Mouse (Mus musculus): Measurements from ENCODE around the gene Polr2j. TPM values are rescaled to one million over a fixed set of nuclear protein-coding genes. Genes with fewer than 3 reads are reported as not detected.

The Polr2j gene
- total RNA-seq (2022) = 10 to 100 TPM; 73.1 to 88.1 (median 78.9) TPM

- peak; percentile 97 for DNase-seq (ENCODE audit: low spot score)
These were observed at the start of gene Polr2j for GRCm38 (mm10) chr5:136115891-136116783. Gene Polr2j (plus strand): TSS chr5:136116631.

GRCm38 (mm10) chr5:136069411-136069810 lies 47.0 kb upstream of the Polr2j start:
- DNase-seq (ENCODE audit: low spot score) = no peak

DNA sequence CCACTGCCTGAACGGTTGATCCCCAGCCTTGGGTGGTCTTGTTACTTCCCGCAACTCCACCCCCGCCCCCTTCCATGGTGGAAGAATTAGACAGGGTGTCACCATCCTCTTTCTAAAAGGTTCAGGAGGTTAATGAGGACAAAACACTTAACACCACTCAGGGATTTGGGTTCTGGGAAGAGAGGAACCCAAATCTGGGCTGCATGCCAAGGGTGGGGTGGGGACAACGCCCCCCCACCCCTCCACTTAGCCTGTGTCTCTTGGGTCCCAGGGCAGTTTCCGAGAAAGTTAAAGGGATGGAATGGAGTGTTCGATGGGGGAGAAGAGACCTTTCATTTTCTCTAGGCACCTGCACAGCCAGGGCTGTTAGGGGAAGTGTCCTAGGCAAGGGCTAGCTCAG lies 43.4 kb upstream of the Polr2j start:
- DNase-seq (ENCODE audit: low spot score) = no peak

- DNase-seq (ENCODE audit: low spot score) = no peak
These were observed 42.9 kb upstream of the Polr2j start for GRCm38 (mm10) chr5:136073526-136073925.

DNA sequence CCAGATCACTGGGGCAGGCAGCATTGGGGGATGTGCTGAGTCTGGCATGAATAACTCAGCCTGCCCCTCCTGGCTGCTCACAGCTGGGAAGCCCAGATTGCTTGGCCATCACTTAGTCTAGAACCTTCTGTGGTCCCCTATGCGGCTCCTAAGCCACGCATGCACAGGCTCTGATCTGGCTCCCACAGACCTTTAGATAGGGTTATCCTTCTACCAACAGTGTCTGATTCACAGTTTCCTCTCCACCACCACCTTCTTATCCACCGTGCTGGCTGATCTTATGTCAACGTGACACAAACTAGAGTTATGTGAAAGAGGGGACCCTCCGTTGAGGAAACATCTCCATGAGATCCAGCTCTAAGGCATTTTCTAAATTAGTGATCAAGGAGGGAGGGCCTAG lies 41.4 kb upstream of the Polr2j start:
- DNase-seq (ENCODE audit: low spot score) = no peak

- DNase-seq (ENCODE audit: low spot score) = no peak
These were observed 40.1 kb upstream of the Polr2j start for GRCm38 (mm10) chr5:136076284-136076683.

DNA sequence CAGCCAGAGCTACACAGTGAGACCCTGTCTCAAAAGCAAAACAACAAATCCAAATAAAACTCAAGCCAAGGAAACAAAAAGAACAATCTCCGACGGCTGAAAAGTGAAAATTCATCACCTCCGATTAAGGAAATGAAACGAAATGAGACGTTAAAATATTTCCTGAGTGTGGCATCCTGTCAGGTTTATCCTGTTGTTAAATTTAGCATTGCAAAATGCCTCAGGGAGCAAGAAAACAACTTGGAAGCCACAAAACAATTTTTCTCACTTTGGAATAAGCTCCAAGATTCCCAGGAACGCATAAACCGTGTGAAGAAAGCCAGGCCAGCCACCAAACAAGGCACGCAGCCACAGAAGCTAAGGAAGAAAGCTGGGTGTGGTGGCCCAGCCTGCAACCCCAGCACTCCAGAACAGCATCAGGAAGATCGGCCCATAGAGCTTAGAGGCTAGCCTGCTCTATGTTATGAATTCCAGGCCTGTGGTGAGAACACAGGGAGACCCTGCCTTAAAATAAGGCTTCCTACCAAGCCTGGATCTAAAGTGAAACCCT lies 39.4 kb upstream of the Polr2j start:
- peak; percentile 48 for DNase-seq (ENCODE audit: low spot score)

- no peak for DNase-seq (ENCODE audit: low spot score)
These were observed 38.3 kb upstream of the Polr2j start for GRCm38 (mm10) chr5:136078136-136078535.

- no peak for DNase-seq (ENCODE audit: low spot score)
These were observed 34.1 kb upstream of the Polr2j start for GRCm38 (mm10) chr5:136082345-136082744.

- DNase-seq (ENCODE audit: low spot score) = peak; percentile 92
These were observed 32.7 kb upstream of the Polr2j start, which contains the start of gene Rasa4 for GRCm38 (mm10) chr5:136083669-136084107. Gene Rasa4 (plus strand): TSS chr5:136083916.

DNA sequence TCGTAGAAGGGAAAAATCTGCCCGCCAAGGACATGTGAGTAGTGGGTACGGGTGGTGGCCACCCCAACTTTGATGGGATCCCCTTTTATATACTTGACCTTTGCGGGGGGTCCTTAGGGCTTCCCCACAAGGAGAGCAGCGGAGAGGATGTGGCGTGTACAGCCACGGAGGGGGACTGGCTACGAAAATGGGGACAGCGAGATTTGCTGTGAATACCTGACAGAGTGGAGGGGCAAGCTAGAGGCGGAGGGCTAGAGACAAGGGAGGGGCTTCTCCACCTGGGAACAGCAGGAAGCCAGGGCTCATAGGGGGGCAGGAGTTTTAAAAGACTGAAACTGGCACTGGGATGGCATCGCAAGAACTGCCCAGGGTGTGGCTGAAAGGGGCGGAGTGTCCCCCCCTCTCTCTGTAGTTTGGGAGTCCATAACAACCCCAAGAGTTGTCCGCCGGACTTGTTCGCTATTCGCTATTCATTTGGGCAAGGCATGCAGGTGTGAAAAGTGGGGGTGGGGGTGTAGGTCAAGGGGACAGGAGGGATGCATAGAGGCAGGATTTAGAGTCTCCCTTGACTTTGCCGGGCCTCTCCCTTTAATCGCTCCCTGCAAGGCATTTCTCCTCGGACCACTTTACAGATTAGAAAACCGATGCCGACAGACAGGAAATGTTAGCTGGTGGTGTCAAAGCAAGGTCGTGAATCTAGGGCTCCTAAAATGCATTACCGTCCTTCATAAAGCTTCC lies 32.1 kb upstream of the Polr2j start:
- DNase-seq (ENCODE audit: low spot score) = no peak

GRCm38 (mm10) chr5:136084891-136085651 lies 31.4 kb upstream of the Polr2j start:
- no peak for DNase-seq (ENCODE audit: low spot score)

GRCm38 (mm10) chr5:136086290-136086689 lies 30.1 kb upstream of the Polr2j start:
- DNase-seq (ENCODE audit: low spot score) = no peak

DNA sequence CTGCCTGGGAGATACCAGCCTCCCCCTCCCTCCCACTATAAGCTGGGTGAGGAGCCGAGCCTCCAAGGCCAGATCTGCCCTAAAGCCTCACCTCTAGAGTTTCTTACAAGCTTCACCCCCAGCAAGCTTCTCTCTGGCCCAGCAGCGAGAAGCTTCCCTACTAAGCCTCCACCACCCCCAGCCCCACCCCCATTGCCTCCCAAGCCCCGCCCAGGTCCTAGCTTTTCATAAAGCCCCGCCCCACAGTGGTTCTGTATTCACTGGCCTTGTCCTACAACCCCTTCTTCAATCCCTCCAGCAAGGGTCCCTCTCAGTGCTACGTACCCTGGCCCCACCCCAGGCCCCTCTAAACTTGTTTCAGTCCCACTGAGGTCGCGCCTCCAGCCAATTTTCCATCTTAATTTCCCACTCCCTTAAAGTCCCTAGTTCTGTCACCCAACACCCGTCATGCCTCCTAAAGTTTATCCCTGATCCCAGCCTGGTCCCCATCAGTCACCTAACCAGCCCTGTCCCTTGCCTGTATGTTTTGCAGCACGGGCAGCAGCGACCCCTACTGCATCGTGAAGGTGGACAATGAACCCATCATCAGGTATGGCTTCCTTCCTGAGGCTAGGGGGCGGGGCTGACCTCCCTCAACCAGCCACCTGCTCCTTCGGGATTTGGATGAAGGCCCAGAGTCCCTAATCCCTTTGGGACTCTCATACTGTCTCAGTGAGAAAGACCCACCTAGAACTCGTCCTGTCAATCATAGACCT lies 27.4 kb upstream of the Polr2j start:
- no peak for DNase-seq (ENCODE audit: low spot score)

DNA sequence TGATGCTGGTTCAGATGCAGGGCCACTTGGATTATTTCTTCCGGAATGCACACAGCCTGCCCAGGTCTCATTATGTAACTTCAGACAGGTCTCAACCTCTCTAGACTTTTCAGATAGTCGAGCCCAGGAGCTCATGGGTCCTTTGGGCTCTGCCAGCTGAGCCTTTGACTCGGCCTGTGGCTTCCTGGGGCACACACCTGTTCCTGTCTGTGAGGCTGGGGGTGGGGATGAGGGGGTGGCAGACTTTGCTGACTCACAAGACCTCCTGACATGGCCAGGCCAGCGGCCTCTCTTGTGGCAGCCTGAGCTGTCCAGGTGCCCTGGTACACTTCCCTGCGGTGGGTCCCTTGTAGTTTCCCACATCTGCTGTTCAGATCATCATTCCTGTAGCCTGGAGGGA lies 24.5 kb upstream of the Polr2j start:
- no peak for DNase-seq (ENCODE audit: low spot score)

GRCm38 (mm10) chr5:136094249-136095010 lies 22.0 kb upstream of the Polr2j start:
- DNase-seq (ENCODE audit: low spot score) = no peak

DNA sequence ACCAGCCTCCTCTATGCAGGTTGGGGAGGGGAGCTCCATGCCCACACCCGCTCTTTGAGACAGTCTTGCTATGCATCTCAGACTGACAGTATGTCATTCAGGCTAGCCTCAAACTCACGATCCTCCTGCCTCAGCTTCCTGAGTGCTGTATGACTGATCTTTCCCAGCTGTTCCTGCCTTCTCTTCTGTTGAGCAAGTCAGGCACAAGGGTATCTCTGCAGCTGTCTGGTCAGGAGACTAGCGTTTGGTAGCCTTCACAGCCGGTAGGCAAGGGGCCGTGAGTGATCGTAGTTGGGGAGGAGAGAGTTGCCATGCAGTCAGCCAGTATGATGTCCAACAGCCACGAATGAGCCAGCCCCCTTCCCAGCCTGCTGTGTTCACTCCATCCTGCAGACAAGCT lies 21.3 kb upstream of the Polr2j start:
- no peak for DNase-seq (ENCODE audit: low spot score)

GRCm38 (mm10) chr5:136098536-136098935 lies 17.9 kb upstream of the Polr2j start:
- no peak for DNase-seq (ENCODE audit: low spot score)

GRCm38 (mm10) chr5:136102099-136102820 lies 14.2 kb upstream of the Polr2j start:
- DNase-seq (ENCODE audit: low spot score) = no peak

Measured in heart, adult 8-10 months (tissue).